ENCODE assay signal across 25 mouse cellular contexts in the genomic region with DNA sequence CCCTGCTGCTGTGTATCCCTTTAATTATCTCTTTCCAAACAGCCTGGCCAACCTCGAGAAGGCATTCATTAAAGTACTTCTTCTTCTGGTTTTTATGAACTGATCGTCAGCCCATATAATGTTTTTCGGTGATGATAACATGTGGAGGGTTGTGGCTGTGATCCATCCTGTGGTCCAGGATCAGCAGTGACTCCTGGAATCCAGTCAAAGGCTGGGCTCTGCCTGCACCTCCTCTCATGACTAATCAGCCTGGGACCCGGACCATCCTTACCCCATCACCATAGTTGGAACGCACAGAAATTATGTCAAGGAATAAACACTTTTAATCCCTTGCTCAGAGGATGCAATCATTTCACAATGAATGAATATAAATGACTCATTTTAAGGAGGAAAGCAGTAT.
"Had no signal": no experiment of that assay in that cellular context is flagged by ENCODE, and none has a peak within 500 bp of the region (broad histone marks: within the 10 kb centered on the region; RNA-seq: fewer than 3 reads in every experiment).

No protein-coding gene starts in this region.

- H3K9me3 ChIP-seq: limb, embryonic 10.5 days; limb, embryonic 13.5 days; liver, embryonic 12.5 days; liver, embryonic 15.5 days; lung, embryonic 15.5 days; midbrain, embryonic 10.5 days; midbrain, embryonic 13.5 days; neural tube, embryonic 13.5 days; stomach, embryonic 15.5 days had no signal

- H3K27me3 ChIP-seq: limb, embryonic 13.5 days; liver, embryonic 12.5 days; liver, embryonic 15.5 days; lung, embryonic 15.5 days; megakaryocyte, embryonic 14.5 days; midbrain, embryonic 13.5 days; neural tube, embryonic 13.5 days; stomach, embryonic 15.5 days had no signal

- H3K9ac ChIP-seq: limb, embryonic 13.5 days; liver, embryonic 12.5 days; liver, embryonic 15.5 days; lung, embryonic 15.5 days; midbrain, embryonic 13.5 days; neural tube, embryonic 13.5 days; stomach, embryonic 15.5 days had no signal

- H3K27ac ChIP-seq: limb, embryonic 10.5 days; limb, embryonic 13.5 days; liver, embryonic 12.5 days; liver, embryonic 15.5 days; lung, embryonic 15.5 days; midbrain, embryonic 10.5 days; midbrain, embryonic 13.5 days; neural tube, embryonic 13.5 days; stomach, embryonic 15.5 days had no signal

- H3K4me3 ChIP-seq: limb, embryonic 10.5 days; limb, embryonic 13.5 days; liver, embryonic 12.5 days; liver, embryonic 15.5 days; lung, embryonic 15.5 days; megakaryocyte, embryonic 14.5 days; midbrain, embryonic 10.5 days; midbrain, embryonic 13.5 days; myocyte; neural tube, embryonic 13.5 days; stomach, embryonic 15.5 days had no signal

- ATAC-seq: liver, embryonic 12.5 days; midbrain, embryonic 13.5 days; midbrain, embryonic 16.5 days had no signal

- H3K4me2 ChIP-seq: limb, embryonic 13.5 days; liver, embryonic 12.5 days; liver, embryonic 15.5 days; lung, embryonic 15.5 days; midbrain, embryonic 13.5 days; neural tube, embryonic 13.5 days; stomach, embryonic 15.5 days had no signal

- DNase-seq: kidney, adult 11 months; kidney, adult 8-10 months; kidney, postnatal 14 days; kidney, postnatal 4 days; liver; lung, adult 18-20 months; lung, postnatal 10 days; lung, postnatal 36 days; right cerebral cortex, adult 18-20 months; right cerebral cortex, postnatal 14 days; right cerebral cortex, postnatal 4 days; spleen, adult 18-20 months; thymus, postnatal 36 days had no signal

- H3K4me1 ChIP-seq: limb, embryonic 10.5 days; limb, embryonic 13.5 days; liver, embryonic 12.5 days; liver, embryonic 15.5 days; lung, embryonic 15.5 days; megakaryocyte, embryonic 14.5 days; midbrain, embryonic 10.5 days; midbrain, embryonic 13.5 days; neural tube, embryonic 13.5 days; stomach, embryonic 15.5 days had no signal

- H3K36me3 ChIP-seq: limb, embryonic 10.5 days; limb, embryonic 13.5 days; liver, embryonic 12.5 days; liver, embryonic 15.5 days; lung, embryonic 15.5 days; midbrain, embryonic 10.5 days; midbrain, embryonic 13.5 days; neural tube, embryonic 13.5 days; stomach, embryonic 15.5 days had no signal
